Mouse (Mus musculus) lung, postnatal 36 days (tissue): ENCODE results near the gene Prune1.

ENCODE experiments used
- DNase-seq: peaks from one replicate; pipeline ENCODE4 v3.0.0; 2022; ENCODE audit warnings: mixed read lengths

Gene Prune1

GRCm38 (mm10) chr3:95276428-95276934 lies 5.4 kb downstream of the Prune1 start:
- DNase-seq, result no peak

DNA sequence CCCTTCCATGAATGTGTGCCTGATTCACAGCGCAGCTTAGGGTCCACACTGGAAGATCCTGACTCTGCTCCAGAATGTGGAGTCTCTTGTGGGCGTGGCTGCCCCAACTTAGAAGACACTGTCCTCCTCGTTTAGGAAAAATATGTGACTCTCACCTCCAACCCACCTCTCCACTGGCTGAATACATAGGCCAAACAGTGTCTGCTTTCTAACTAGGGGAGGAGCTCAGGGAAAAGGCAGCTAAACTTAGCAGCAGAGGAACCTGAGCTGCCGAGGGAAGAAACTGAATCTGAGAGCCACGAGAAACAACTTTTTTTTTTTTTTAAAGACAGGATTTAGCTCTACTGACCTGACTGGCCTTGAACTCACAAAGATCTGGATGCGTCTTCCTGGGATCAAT lies 6.7 kb downstream of the Prune1 start:
- DNase-seq, result no peak

- no peak for DNase-seq
Observed at GRCm38 (mm10) chr3:95274453-95274852, 7.4 kb downstream of the Prune1 start.

GRCm38 (mm10) chr3:95273471-95273870 lies 8.4 kb downstream of the Prune1 start:
- DNase-seq, result no peak

DNA sequence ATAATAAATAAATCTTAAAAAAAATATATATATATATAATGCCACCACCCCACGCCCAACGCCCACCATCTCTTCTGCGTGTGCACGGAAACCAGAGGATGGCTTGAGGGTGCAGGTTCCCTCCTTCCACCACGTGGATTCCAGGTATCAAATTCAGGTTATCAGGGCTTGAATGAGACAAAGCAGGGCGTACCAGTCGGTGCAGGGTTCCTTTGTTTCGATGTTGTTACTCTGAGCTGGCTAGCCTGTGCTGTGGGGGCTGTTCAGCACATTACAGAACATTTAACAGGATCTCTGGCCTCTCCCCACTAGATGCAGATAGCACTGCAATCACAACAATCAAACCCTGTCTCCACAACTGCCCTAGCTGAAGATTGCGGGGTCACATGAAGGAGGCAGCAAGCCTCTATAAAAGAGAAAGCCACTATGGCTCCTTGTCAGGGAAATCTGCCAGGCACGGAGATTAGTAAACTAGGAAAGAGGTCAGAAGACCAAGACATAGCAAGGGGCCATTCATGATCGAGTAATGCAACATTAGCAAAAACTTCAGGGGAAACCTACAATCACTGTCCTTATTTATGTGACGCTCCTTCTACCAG lies 11.0 kb downstream of the Prune1 start:
- no peak for DNase-seq

GRCm38 (mm10) chr3:95269789-95270188 lies 12.1 kb downstream of the Prune1 start:
- DNase-seq, result no peak

DNA sequence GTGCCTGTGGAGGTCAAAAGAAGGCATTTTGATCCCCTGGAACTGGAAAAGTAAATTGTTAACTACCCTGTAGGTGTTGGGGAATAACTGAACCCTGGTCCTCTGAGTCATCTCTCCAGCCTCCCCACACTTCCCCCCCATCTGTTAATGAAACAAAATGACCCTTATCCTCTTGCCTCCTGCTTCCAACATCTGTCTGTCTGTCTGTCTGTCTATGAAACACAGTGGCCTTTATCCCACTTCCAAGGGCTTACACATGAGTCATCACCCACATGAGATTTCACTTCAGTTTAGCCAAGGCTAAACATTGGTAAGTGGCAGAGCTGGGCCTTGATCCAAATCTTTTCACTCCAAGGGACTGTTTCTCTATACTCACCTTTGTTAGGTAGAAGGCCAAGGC lies 14.0 kb downstream of the Prune1 start:
- peak; percentile 47 for DNase-seq

- DNase-seq, result no peak
Observed at GRCm38 (mm10) chr3:95266052-95266451, 15.8 kb downstream of the Prune1 start.

GRCm38 (mm10) chr3:95264724-95265123 lies 17.2 kb downstream of the Prune1 start:
- no peak for DNase-seq

DNA sequence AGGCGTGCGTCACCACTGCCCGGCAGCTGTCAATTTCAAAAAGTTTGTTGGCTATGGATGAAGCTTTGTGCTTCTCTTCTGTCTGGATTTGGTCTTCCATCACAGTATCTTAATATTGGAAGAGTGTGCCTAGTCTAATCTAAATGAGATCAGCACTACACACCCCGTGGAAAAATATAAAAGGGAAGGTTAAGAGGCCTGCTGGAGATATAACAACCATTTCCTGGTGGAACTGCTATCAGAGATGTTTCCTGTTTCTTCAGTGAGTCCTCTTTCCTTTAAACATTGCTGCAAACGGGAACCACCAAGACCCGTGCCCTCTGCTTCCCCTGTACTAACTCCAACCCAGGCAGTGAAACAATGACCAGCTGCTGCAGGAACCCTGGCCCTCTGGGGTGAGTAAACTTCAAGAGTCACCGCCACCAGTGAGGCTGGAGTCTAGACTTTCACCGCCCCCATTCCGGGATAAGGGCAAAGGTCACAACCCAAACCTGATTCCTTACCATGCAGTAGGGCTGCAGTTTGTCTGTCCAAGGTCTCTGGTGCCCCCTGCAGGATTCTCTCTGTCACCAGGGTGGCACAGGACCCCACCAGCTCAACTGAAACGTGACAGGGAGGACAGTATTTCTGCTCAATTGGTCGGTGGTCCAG lies 18.7 kb downstream of the Prune1 start:
- DNase-seq, result peak; percentile 89

- DNase-seq, result no peak
Observed at GRCm38 (mm10) chr3:95261975-95262374, 19.9 kb downstream of the Prune1 start.

DNA sequence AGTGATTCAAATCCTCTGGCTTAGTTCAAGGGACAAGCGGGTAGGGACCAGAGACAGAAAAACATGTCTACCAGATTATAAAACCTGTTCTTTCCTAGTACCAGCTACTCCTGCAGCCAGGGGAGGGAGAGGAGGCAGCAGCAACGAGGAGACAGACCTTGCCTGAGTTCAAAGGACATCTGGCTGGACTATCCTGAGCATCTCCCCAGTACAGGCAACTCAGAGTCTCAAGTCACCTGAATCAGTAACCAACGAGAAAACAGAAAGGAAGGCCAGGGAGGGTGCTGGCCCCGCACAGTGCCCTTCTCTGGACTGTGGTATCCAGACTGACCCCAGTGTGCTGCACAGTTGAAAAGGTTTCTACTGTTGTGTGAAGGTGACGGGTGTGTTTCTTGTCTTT lies 24.9 kb downstream of the Prune1 start:
- no peak for DNase-seq

DNA sequence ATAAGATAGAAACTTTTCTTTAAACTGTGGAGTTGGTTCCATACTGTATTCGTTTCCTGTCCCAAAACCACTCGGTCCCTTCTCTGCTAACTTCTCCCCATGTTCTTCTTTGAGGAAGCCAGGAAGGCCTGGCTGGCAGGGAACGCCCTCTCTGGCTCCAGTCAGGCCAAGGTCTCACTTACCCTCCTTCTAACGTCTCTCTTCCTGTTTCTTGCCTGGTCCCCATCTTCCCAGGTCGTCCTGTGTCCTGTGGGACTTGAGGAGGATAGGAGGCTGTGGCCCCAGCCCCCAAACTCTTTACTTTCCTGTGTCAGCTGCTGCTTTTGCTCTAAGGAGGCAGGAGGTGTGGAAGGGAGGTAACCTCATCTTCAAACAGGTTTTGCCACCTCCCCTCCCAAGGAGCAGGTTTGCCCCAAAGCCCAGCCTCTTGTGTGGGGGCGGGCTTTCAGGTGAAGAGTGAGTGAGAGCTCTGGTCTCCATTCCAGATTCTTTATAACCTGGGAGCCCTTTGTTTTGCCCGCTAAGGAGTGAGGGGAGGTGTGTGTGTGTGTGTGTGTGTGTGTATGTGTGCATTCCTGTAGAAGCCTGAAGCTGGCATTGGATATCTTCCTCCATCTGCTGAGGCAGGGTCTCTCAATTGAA lies 31.0 kb downstream of the Prune1 start, which contains the start of gene Bnipl:
TSS of gene Bnipl (minus strand) at position 411 of the 642 bp plus-strand sequence.
- DNase-seq, result peak; percentile 53

GRCm38 (mm10) chr3:95250361-95250760 lies 31.5 kb downstream of the Prune1 start:
- DNase-seq, result no peak

DNA sequence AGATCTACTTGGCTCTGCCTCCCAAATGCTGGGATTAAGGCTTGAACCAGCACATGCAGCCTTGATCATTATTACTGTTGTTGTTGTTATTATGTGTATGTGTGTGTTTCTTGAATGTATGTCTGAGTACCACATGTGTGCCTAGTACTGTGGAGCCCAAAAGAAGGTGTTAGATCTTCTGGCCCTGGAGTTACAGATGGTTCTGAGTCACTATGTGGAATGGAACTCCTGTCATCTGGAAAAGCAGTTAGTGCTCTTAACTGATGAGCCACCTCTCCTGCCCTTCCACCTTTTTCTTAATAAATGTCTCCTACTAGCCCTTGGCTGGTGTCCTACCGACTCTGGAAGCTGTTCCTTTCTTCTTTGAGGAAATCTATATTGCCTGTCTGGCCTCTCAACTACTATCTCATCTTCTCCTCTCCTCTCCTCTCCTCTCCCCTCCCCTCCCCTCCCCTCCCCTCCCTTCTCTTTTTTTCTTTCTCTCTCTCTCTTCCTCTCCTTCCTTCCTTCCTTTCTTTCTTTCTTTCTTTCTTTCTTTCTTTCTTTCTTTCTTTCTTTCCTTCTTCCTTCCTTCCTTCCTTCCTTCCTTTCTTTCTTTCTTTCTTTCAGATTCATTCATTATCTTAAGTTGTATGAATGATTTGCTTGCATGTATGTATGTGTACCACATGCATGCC lies 34.1 kb downstream of the Prune1 start:
- DNase-seq, result no peak

- DNase-seq, result peak; percentile 70
Observed at GRCm38 (mm10) chr3:95246465-95247231, 35.2 kb downstream of the Prune1 start.

- DNase-seq, result no peak
Observed at GRCm38 (mm10) chr3:95243086-95243485, 38.8 kb downstream of the Prune1 start.

DNA sequence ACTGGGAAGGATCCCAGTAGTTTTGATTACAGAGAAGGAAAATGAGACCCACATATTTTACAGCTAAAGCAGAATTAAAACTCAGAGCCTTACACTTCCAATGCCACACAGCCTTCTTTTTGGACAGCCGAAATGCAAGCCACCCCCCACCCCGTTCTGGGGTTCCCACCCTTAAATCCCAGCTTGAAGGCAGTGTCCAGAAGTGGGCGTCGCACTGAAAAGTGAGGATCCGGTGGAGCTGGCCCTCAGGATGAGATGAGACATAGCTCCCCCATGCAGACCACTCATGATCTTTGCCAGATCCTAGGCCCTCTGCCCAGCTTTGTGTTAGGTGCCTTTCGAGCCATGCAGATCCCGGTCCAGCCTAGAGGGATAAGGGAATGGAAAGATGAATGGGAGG lies 40.4 kb downstream of the Prune1 start, which contains the start of gene Gm128:
TSS of gene Gm128 (minus strand) at position 101 of the 400 bp plus-strand sequence.
- no peak for DNase-seq

DNA sequence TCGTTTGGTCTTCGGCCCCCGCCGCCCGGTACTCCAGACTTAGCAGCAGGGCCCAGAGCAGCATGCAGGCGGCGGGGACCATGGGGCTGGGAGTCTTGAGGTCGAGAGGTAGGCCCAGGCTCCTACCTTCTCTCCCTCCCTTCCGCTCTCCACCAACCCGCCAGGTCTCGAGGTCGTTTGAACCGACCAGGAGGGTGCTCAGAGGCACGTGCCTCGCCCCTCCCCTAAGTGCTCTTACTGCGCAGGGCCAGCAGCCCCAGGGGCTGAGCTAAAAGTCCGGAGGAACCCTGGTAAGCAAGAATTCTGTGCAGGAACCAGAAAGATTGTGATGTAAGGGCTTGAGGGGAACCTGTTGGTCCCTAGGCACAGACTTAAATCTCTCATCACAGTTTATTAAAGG lies 41.0 kb downstream of the Prune1 start:
- DNase-seq, result no peak

DNA sequence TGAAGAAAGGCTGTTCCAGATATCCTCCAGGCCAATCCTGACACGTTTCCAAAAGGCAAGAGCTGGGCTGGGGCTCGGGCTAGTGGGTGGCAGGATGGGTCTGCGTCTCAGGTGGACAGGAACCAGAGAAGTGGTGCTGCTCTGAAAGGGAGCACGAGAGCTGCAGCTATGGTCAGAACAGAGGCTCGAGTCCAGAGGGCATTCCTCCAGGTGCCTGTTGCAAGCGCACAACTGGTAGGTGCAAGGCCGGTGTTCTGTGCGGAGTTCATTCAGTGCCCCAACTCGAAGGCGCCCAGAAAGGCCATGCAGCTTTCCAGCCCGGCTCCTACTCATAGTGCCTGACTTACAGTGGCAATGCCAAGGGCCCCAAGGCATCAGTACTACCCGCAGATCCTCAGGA lies 41.9 kb downstream of the Prune1 start:
- DNase-seq, result no peak

GRCm38 (mm10) chr3:95239022-95239421 lies 42.9 kb downstream of the Prune1 start:
- DNase-seq, result no peak

DNA sequence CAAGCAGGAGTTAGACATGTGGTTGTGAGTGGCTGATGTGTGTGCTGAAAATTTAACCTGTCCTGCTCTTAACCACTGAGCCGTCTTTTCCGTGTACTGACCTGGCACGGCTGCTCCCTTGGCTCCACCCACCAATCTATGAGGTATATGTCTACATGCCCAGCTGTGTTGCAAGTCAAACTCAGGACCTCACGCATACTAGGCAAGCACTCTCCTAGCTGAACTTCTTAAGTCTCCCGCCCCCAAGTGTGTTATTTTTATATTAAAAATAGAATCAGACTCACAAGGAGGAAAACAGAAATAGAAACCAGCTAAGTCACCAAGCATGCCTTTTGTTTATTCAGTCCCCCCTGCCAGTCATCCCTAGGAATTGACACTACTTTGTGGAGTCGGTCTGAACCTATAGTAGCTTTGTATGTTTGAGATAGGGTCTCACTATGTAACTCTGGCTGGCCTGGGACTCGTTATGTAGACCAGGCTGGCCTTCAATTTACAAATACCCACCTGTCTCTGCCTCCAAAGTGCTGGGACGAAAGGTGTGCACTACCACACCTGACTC lies 44.3 kb downstream of the Prune1 start:
- DNase-seq, result peak; percentile 64
